Mouse (Mus musculus) T-cell, adult 66 days (primary cell): ENCODE results near the gene Cers4. TPM values are rescaled to one million over a fixed set of nuclear protein-coding genes. Genes with fewer than 3 reads are reported as not detected.

Source experiments
- total RNA-seq, 2 experiments: library from RNA; stranded (reverse); gene quantifications; 3 replicates in 1 of 2; 4 replicates in 1 of 2; pipeline ENCODE4 v1.2.4; 2023

The Cers4 gene
- 10 to 100 TPM; 39.1 to 47.5 TPM for total RNA-seq

GRCm38 (mm10) chr8:4492851-4493685 is at the start of gene Cers4:
Cers4 (plus strand) TSS chr8:4493026.

Other genes starting within 250 kb of the Cers4 start
- gene Tgfbr3l, start 244.8 kb upstream of the Cers4 start, total RNA-seq = 10 to 100 TPM; 36.5 to 43.9 TPM
- 10 to 100 TPM; 17.9 to 20.3 TPM for gene Snapc2, start 239.9 kb upstream of the Cers4 start, total RNA-seq
- 1 to 10 TPM; 1.6 to 3.1 TPM for gene Ctxn1, start 233.8 kb upstream of the Cers4 start, total RNA-seq
- gene Timm44, start 217.1 kb upstream of the Cers4 start, total RNA-seq = 10 to 100 TPM; 70.9 to 83.2 TPM
- gene Ccl25, start 167.8 kb upstream of the Cers4 start, total RNA-seq = 10 to 100 TPM; 25.5 to 25.8 TPM
- gene Elavl1, start 167.6 kb upstream of the Cers4 start, total RNA-seq = 100 to 1,000 TPM; 101 to 106 TPM
- 10 to 100 TPM; 10.5 to 15.1 TPM for gene Zfp958, start 120.1 kb downstream of the Cers4 start, total RNA-seq